Mouse (Mus musculus) neural tube, embryonic 12.5 days (tissue): ENCODE measurements around the gene Cmtm2b. TPM values are rescaled to one million over a fixed set of nuclear protein-coding genes. Genes with fewer than 3 reads are reported as not detected.
A peak's percentile ranks its signal among the peaks of the same experiment; 100 is the strongest.
"Not testable (repeated sequence)": the region's sequence is repeated elsewhere in the genome, so short reads cannot be mapped to it uniquely, and the experiment has no call there.

Source experiments
- ATAC-seq: fragments of 200-750 bp; cut with Nextera tagmentation; 2 replicates; pipeline ENCODE4 v1.8.0; 2017; ENCODE audit warnings: low read depth, mild to moderate bottlenecking, moderate TSS enrichment, moderate library complexity; ENCODE audit not compliant: low FRiP score
- H3K27ac ChIP-seq: fragments of 300-500 bp; sonication (generic); 2 replicates; pipeline ENCODE4 v1.5.1; 2016
- H3K27me3 ChIP-seq: fragments of 300-500 bp; sonication (generic); replicated peaks from 2 replicates; pipeline ENCODE4 v1.6.1; 2016; ENCODE audit warnings: mild to moderate bottlenecking
- H3K36me3 ChIP-seq: fragments of 300-500 bp; sonication (generic); 2 replicates; pipeline ENCODE4 v1.6.1; 2016; ENCODE audit warnings: mild to moderate bottlenecking
- H3K4me1 ChIP-seq: fragments of 300-500 bp; sonication (generic); 2 replicates; pipeline ENCODE4 v1.6.1; 2016
- H3K4me2 ChIP-seq: fragments of 300-500 bp; sonication (generic); replicated peaks from 2 replicates; pipeline ENCODE4 v1.6.1; 2016; ENCODE audit warnings: mild to moderate bottlenecking
- H3K4me3 ChIP-seq: fragments of 300-500 bp; sonication (generic); 2 replicates; pipeline ENCODE4 v1.5.1; 2016
- H3K9ac ChIP-seq: fragments of 300-500 bp; sonication (generic); 2 replicates; pipeline ENCODE4 v1.6.1; 2016; ENCODE audit warnings: mild to moderate bottlenecking
- H3K9me3 ChIP-seq: fragments of 300-500 bp; sonication (generic); 2 replicates; pipeline ENCODE4 v1.6.1; 2016; ENCODE audit warnings: mild to moderate bottlenecking
- WGBS: fragments of 180-500 bp; shearing (Covaris S2); methylation state at CpG from one replicate; pipeline ENCODE4 v1.1.7; 2016; 5-methylcytosine and 5-hydroxymethylcytosine counted together
- polyA plus RNA-seq: library from polyadenylated mRNA; unstranded; fragments of >200 nt; fragmentation: Nextera tagmentation; extraction: Ambion mirVana; gene quantifications from 2 replicates; pipeline ENCODE4 v1.2.1, GENCODE M21; 2016

The Cmtm2b gene
- polyA plus RNA-seq, result not detected in 2 replicates

- not testable (repeated sequence) for H3K9ac ChIP-seq, H3K36me3 ChIP-seq, H3K4me2 ChIP-seq, H3K27me3 ChIP-seq, H3K4me3 ChIP-seq, H3K4me1 ChIP-seq, H3K27ac ChIP-seq, ATAC-seq, H3K9me3 ChIP-seq
- WGBS, result 90% methylated on average over 12 of the region's 12 CpGs
Observed at GRCm38 (mm10) chr8:104321930-104322329, at the start of gene Cmtm2b. Gene Cmtm2b, plus strand, starts transcription at chr8:104322230.

- not testable (repeated sequence) for H3K27me3 ChIP-seq, H3K36me3 ChIP-seq
- WGBS, result 85% methylated on average over 12 of the region's 12 CpGs
Observed at GRCm38 (mm10) chr8:104293081-104293480, 28.9 kb upstream of the Cmtm2b start, which contains the start of gene Cmtm2a. Gene Cmtm2a, minus strand, starts transcription at chr8:104293181.

GRCm38 (mm10) chr8:104294396-104294795, 27.6 kb upstream of the Cmtm2b start:
- Histone ChIP-seq H3K27me3 (no peaks in the 10 kb centered on the region), H3K9me3 (no peaks in the 10 kb centered on the region), H3K4me3 (no peak overlapping the region), H3K36me3 (no peaks in the 10 kb centered on the region), H3K27ac (no peak overlapping the region), H3K9ac (no peak overlapping the region), H3K4me1 (no peaks in the 10 kb centered on the region), H3K4me2 (no peak overlapping the region)
- no peak for ATAC-seq
- 93% methylated on average over 1 of the region's 1 CpGs for WGBS

More at GRCm38 (mm10) chr8:104293081-104293480, 28.9 kb upstream of the Cmtm2b start, which contains the start of gene Cmtm2a:
- H3K4me2 ChIP-seq, H3K4me1 ChIP-seq, H3K9ac ChIP-seq, ATAC-seq, H3K4me3 ChIP-seq, H3K27ac ChIP-seq, H3K9me3 ChIP-seq: not testable (repeated sequence)

GRCm38 (mm10) chr8:104301577-104301976, 20.5 kb upstream of the Cmtm2b start:
- H3K36me3 ChIP-seq, H3K9ac ChIP-seq, H3K4me3 ChIP-seq, H3K4me1 ChIP-seq, H3K27ac ChIP-seq, H3K9me3 ChIP-seq, H3K4me2 ChIP-seq, H3K27me3 ChIP-seq: not testable (repeated sequence)
- 0 out of 2 replicates have a peak, but pooled peaks have one; percentile 53 for ATAC-seq
- WGBS, result 8% methylated on average over 3 of the region's 3 CpGs

- H3K4me2 ChIP-seq, H3K9me3 ChIP-seq, H3K36me3 ChIP-seq, ATAC-seq, H3K27ac ChIP-seq, H3K9ac ChIP-seq, H3K4me1 ChIP-seq, H3K27me3 ChIP-seq, H3K4me3 ChIP-seq: not testable (repeated sequence)
- WGBS, result 88% methylated on average over 4 of the region's 4 CpGs
Observed at GRCm38 (mm10) chr8:104302536-104302935, 19.5 kb upstream of the Cmtm2b start.

- no peak for ATAC-seq
- H3K27ac ChIP-seq, result no peak overlapping the region
- WGBS, result 91% methylated on average over 11 of the region's 11 CpGs
Observed at GRCm38 (mm10) chr8:104304962-104305361, 17.1 kb upstream of the Cmtm2b start.

GRCm38 (mm10) chr8:104308341-104308740, 13.7 kb upstream of the Cmtm2b start:
- H3K4me3 ChIP-seq, H3K27ac ChIP-seq, H3K36me3 ChIP-seq, H3K9ac ChIP-seq, H3K4me2 ChIP-seq, H3K4me1 ChIP-seq, H3K27me3 ChIP-seq, H3K9me3 ChIP-seq, ATAC-seq: not testable (repeated sequence)
- 48% methylated on average over 6 of the region's 6 CpGs for WGBS

More at GRCm38 (mm10) chr8:104304962-104305361, 17.1 kb upstream of the Cmtm2b start:
- Histone ChIP-seq H3K4me1 (no peaks in the 10 kb centered on the region), H3K9ac (no peak overlapping the region), H3K9me3 (no peaks in the 10 kb centered on the region), H3K4me2 (no peak overlapping the region), H3K36me3 (no peaks in the 10 kb centered on the region), H3K4me3 (no peak overlapping the region), H3K27me3 (no peaks in the 10 kb centered on the region)

GRCm38 (mm10) chr8:104309441-104310155, 12.4 kb upstream of the Cmtm2b start, which contains the start of the genes Gm45711 and Cmtm1:
Gene Gm45711, minus strand, starts transcription at chr8:104310081.
Gene Cmtm1, minus strand, starts transcription at chr8:104310145.
- H3K4me3 ChIP-seq, H3K27me3 ChIP-seq, H3K9ac ChIP-seq, H3K4me2 ChIP-seq, H3K4me1 ChIP-seq, H3K36me3 ChIP-seq, ATAC-seq, H3K9me3 ChIP-seq, H3K27ac ChIP-seq: not testable (repeated sequence)
- WGBS, result 90% methylated on average over 36 of the region's 36 CpGs

GRCm38 (mm10) chr8:104312023-104312422, 10.0 kb upstream of the Cmtm2b start:
- ATAC-seq, H3K9me3 ChIP-seq, H3K4me1 ChIP-seq, H3K4me3 ChIP-seq, H3K36me3 ChIP-seq, H3K27me3 ChIP-seq, H3K4me2 ChIP-seq, H3K27ac ChIP-seq, H3K9ac ChIP-seq: not testable (repeated sequence)
- 89% methylated on average over 3 of the region's 3 CpGs for WGBS

- no peak overlapping the region for H3K4me3 ChIP-seq
- H3K4me2 ChIP-seq, result no peak overlapping the region
- H3K27ac ChIP-seq, result no peak overlapping the region
- no peaks in the 10 kb centered on the region for H3K27me3 ChIP-seq
- 87% methylated on average over 4 of the region's 4 CpGs for WGBS
- no peaks in the 10 kb centered on the region for H3K9me3 ChIP-seq
- H3K9ac ChIP-seq, result no peak overlapping the region
- ATAC-seq, result no peak
- H3K36me3 ChIP-seq, result no peaks in the 10 kb centered on the region
- H3K4me1 ChIP-seq, result no peaks in the 10 kb centered on the region
Observed at GRCm38 (mm10) chr8:104313311-104313710, 8.7 kb upstream of the Cmtm2b start.

- H3K27ac ChIP-seq, ATAC-seq, H3K4me3 ChIP-seq, H3K36me3 ChIP-seq, H3K4me1 ChIP-seq, H3K4me2 ChIP-seq, H3K9ac ChIP-seq, H3K27me3 ChIP-seq, H3K9me3 ChIP-seq: not testable (repeated sequence)
- WGBS, result 88% methylated on average over 11 of the region's 11 CpGs
Observed at GRCm38 (mm10) chr8:104321267-104321666, 763 bp upstream of the Cmtm2b start, which contains the start of gene Gm11020. Gene Gm11020, plus strand, starts transcription at chr8:104321567.

GRCm38 (mm10) chr8:104332665-104333631, 10.9 kb downstream of the Cmtm2b start:
- H3K36me3 ChIP-seq, result no peaks in the 10 kb centered on the region
- no peak for ATAC-seq
- no peaks in the 10 kb centered on the region for H3K9me3 ChIP-seq
- no peak overlapping the region for H3K4me3 ChIP-seq
- no peak overlapping the region for H3K27ac ChIP-seq
- no peak overlapping the region for H3K4me2 ChIP-seq
- WGBS, result 84% methylated on average over 5 of the region's 5 CpGs
- no peaks in the 10 kb centered on the region for H3K4me1 ChIP-seq
- no peak overlapping the region for H3K9ac ChIP-seq
- H3K27me3 ChIP-seq, result no peaks in the 10 kb centered on the region
